Mouse (Mus musculus): Measurements from ENCODE around the gene Vwa1. TPM values are rescaled to one million over a fixed set of nuclear protein-coding genes. Genes with fewer than 3 reads are reported as not detected.
"Not testable (repeated sequence)": the region's sequence is repeated elsewhere in the genome, so short reads cannot be mapped to it uniquely, and the experiment has no call there.

Vwa1 gene
- polyA plus RNA-seq, 1 experiment from 2014 or later, result 0.34 TPM

DNA sequence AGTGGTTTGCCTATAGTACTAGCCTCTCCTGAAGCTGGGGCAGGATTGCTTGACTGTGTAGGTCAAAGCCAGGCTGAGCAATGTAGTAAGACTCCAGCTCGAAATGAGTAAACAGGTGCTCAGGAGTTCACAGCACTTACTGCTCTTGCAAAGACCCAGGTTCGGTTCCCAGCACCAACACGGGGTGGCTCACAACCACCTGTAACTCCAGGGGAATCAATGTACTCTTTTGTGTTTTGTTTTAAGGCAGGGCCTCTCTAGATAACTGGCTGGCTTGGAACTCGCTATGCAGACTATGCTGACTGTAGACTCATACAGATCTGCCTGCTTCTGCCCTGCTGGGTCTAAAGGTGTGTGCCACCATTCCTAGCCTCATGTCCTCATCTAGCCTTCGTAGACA, 31.8 kb downstream of the Vwa1 start:
- no peaks in the 10 kb centered on the region for H3K9me3 ChIP-seq (replicated peaks; ENCODE audit: control insufficient read depth, low read length)
- H3K36me3 ChIP-seq (ENCODE audit: control insufficient read depth, insufficient read depth), result peaks cover 13% of the 10 kb centered on the region
- H3K4me3 ChIP-seq (ENCODE audit: low read depth, low read length), result no peak overlapping the region
- 72% methylated on average over 5 of the region's 5 CpGs for WGBS (ENCODE audit: insufficient replicate concordance)
- no peak overlapping the region for H3K27ac ChIP-seq (ENCODE audit: low read length)
- no peak overlapping the region for H3K4me2 ChIP-seq (ENCODE audit: low read depth, low read length)
- no peaks in the 10 kb centered on the region for H3K4me1 ChIP-seq (ENCODE audit: control insufficient read depth, low read depth, low read length)
- no peaks in the 10 kb centered on the region for H3K27me3 ChIP-seq (ENCODE audit: control insufficient read depth, insufficient read depth, low read depth, low read length)
- no peak overlapping the region for H3K9ac ChIP-seq (ENCODE audit: low read depth, low read length)
- ATAC-seq (ENCODE audit: low read depth), result no peak

DNA sequence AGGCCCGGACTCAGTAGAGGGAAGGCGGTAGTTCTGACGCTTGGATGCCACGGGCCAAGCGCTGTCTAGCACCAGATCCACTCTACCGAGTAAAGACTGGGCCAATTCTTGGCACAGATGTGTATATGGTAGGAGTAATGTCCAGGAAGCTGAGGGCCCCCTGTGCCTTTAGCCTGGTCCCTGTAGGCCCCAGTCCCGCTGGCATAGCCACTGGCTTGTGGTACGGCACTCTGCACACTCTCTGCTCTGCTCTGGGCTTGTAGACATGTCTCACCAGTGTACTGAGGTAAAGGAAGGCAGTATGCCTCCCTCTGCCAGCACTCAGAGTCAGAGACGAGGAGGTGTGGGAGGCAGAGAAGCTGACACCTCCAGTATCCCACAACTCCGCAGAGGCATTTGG, 33.8 kb downstream of the Vwa1 start:
- H3K4me2 ChIP-seq (ENCODE audit: low read depth, low read length); ATAC-seq (ENCODE audit: low read depth); H3K4me1 ChIP-seq (ENCODE audit: control insufficient read depth, low read depth, low read length); H3K27me3 ChIP-seq (ENCODE audit: control insufficient read depth, insufficient read depth, low read depth, low read length); H3K36me3 ChIP-seq (ENCODE audit: control insufficient read depth, insufficient read depth); H3K27ac ChIP-seq (ENCODE audit: low read length); H3K9me3 ChIP-seq (replicated peaks; ENCODE audit: control insufficient read depth, low read length); H3K9ac ChIP-seq (ENCODE audit: low read depth, low read length); H3K4me3 ChIP-seq (ENCODE audit: low read depth, low read length): not testable (repeated sequence)
- WGBS (ENCODE audit: insufficient replicate concordance), result 77% methylated on average over 10 of the region's 10 CpGs

DNA sequence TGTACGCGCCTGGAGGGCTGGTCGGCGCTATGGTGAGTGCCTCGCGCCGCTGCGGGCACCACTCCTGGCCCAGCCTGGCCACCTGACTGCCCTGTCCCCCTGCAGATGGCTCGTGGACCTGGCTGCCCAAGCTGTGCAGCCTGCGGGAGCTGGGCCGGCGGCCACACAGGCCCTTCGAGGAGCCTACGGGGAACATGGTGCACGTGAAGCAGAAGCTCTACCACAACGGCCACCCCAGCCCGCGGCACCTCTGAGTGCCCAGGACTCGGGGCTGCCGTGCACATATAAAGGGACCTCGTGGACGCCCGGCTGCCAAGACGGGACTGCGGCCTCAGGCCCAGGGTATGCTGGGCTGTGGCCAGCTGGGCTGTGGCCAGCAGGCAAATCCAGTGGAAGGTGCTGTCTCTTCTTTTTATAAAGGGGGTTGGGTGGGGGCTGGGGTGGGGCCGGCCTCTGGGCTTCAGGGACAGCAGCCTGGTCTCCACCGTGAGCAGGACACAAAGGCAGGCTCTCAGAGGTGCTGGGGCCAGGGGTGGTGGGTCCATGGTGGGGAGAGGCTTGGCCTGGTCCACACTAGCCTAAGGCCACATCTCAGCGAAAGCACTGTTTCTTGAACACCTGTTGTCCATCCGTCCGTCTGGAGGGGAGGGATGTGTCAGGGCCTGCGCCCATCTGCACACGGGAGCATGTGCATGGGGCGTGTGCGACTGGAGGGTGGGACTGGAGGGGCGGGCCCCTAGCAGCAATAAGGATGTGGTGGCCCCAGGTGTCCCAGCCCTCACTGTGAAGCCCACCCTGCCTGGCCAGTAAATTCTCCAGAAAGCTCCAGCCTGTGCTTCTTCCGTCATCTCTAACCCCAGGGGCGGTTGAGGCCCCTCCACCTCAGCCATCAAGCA, 34.5 kb downstream of the Vwa1 start:
- H3K9ac ChIP-seq (ENCODE audit: low read depth, low read length), result no peak overlapping the region
- H3K4me1 ChIP-seq (ENCODE audit: control insufficient read depth, low read depth, low read length), result peaks cover 8% of the 10 kb centered on the region; the same call in 1 of the 2 replicates
- peaks cover 6% of the 10 kb centered on the region for H3K36me3 ChIP-seq (ENCODE audit: control insufficient read depth, insufficient read depth)
- H3K4me2 ChIP-seq (ENCODE audit: low read depth, low read length), result no peak overlapping the region
- H3K4me3 ChIP-seq (ENCODE audit: low read depth, low read length), result no peak overlapping the region
- ATAC-seq (ENCODE audit: low read depth), result no peak
- H3K27ac ChIP-seq (ENCODE audit: low read length), result no peak overlapping the region
- 80% methylated on average over 37 of the region's 37 CpGs for WGBS (ENCODE audit: insufficient replicate concordance)
- 0 out of 2 replicates have a peak, but pooled peaks cover 2% of the 10 kb centered on the region for H3K27me3 ChIP-seq (ENCODE audit: control insufficient read depth, insufficient read depth, low read depth, low read length)
- H3K9me3 ChIP-seq (replicated peaks; ENCODE audit: control insufficient read depth, low read length), result no peaks in the 10 kb centered on the region

DNA sequence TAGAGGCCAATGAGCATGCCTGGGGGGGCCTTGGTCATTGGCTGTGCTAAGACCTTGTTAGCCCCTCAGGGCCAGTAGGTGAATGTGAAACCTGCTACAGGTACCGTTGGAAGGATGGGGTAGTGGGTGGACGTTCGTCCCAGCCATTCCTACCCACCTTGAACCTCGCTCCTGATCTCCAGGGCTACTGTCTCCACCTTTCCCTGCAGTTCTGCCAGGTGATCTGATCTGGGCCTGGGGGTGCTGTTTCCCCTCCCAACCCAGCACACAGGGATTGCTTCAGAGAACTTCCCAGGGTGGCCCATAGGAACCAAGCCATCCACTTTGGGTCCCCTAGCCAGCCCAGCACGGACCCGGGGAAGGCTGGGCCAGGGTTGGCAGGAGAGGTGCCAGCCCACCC, 35.3 kb downstream of the Vwa1 start:
- Histone ChIP-seq H3K36me3 (ENCODE audit: control insufficient read depth, insufficient read depth) (peaks cover 6% of the 10 kb centered on the region), H3K4me3 (ENCODE audit: low read depth, low read length) (no peak overlapping the region), H3K27me3 (ENCODE audit: control insufficient read depth, insufficient read depth, low read depth, low read length) (0 out of 2 replicates have a peak, but pooled peaks cover 2% of the 10 kb centered on the region), H3K4me2 (ENCODE audit: low read depth, low read length) (no peak overlapping the region), H3K27ac (ENCODE audit: low read length) (no peak overlapping the region), H3K9me3 (replicated peaks; ENCODE audit: control insufficient read depth, low read length) (no peaks in the 10 kb centered on the region), H3K4me1 (ENCODE audit: control insufficient read depth, low read depth, low read length) (peaks cover 12% of the 10 kb centered on the region), H3K9ac (ENCODE audit: low read depth, low read length) (no peak overlapping the region)
- WGBS (ENCODE audit: insufficient replicate concordance), result 76% methylated on average over 6 of the region's 6 CpGs
- no peak for ATAC-seq (ENCODE audit: low read depth)

DNA sequence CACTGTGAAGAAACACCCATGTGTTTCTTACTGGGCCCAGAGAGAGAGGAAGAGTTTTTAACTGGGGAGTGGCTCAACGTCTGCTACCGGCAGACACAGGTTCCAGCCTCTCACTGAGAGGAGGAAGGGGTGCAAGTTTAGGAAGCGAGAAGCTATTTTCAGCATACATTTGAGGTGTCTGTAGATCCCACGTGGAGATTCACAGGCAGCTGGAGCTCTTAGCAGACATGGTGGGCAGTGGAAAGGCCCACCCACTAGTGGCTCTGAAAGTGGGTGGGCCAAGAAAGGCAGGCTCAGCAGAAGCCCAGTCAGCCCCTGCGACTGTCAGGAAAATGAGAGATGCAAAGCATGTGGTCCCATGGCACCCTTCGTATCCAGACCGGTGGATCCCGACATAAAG, 36.2 kb downstream of the Vwa1 start:
- Histone ChIP-seq H3K27me3 (ENCODE audit: control insufficient read depth, insufficient read depth, low read depth, low read length) (0 out of 2 replicates have a peak, but pooled peaks cover 2% of the 10 kb centered on the region), H3K27ac (ENCODE audit: low read length) (no peak overlapping the region), H3K36me3 (ENCODE audit: control insufficient read depth, insufficient read depth) (peaks cover 3% of the 10 kb centered on the region), H3K9me3 (replicated peaks; ENCODE audit: control insufficient read depth, low read length) (no peaks in the 10 kb centered on the region), H3K4me3 (ENCODE audit: low read depth, low read length) (no peak overlapping the region), H3K4me2 (ENCODE audit: low read depth, low read length) (no peak overlapping the region), H3K9ac (ENCODE audit: low read depth, low read length) (no peak overlapping the region), H3K4me1 (ENCODE audit: control insufficient read depth, low read depth, low read length) (peaks cover 17% of the 10 kb centered on the region)
- ATAC-seq (ENCODE audit: low read depth), result no peak
- WGBS (ENCODE audit: insufficient replicate concordance), result 51% methylated on average over 8 of the region's 8 CpGs

DNA sequence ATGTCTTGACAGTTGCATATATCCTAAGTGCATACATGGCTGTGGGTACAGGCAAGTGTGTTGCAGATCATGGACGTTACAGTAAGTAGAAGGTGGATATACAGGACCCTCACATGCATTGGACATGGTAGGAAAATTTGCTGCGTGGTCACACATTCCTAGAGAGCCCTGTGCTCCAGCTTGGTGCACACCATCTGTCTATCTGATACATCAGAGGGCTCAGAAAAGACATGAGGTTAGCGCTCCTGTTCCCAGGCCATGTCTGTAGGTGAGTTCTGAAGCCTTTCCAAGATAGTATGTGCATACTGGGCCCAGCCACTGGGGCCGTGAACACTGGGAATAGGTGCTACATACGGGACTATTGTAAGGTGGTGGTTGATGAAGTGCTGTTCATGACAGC, 38.1 kb downstream of the Vwa1 start:
- WGBS (ENCODE audit: insufficient replicate concordance), result 81% methylated on average over 5 of the region's 5 CpGs
- no peak for ATAC-seq (ENCODE audit: low read depth)
- H3K27me3 ChIP-seq (ENCODE audit: control insufficient read depth, insufficient read depth, low read depth, low read length), result 0 out of 2 replicates have a peak, but pooled peaks cover 2% of the 10 kb centered on the region
- H3K4me3 ChIP-seq (ENCODE audit: low read depth, low read length), result no peak overlapping the region
- no peak overlapping the region for H3K27ac ChIP-seq (ENCODE audit: low read length)
- no peaks in the 10 kb centered on the region for H3K9me3 ChIP-seq (replicated peaks; ENCODE audit: control insufficient read depth, low read length)
- no peak overlapping the region for H3K4me2 ChIP-seq (ENCODE audit: low read depth, low read length)
- H3K36me3 ChIP-seq (ENCODE audit: control insufficient read depth, insufficient read depth), result no peaks in the 10 kb centered on the region; the same call in none of the 2 replicates
- H3K4me1 ChIP-seq (ENCODE audit: control insufficient read depth, low read depth, low read length), result peaks cover 17% of the 10 kb centered on the region
- H3K9ac ChIP-seq (ENCODE audit: low read depth, low read length), result no peak overlapping the region

DNA sequence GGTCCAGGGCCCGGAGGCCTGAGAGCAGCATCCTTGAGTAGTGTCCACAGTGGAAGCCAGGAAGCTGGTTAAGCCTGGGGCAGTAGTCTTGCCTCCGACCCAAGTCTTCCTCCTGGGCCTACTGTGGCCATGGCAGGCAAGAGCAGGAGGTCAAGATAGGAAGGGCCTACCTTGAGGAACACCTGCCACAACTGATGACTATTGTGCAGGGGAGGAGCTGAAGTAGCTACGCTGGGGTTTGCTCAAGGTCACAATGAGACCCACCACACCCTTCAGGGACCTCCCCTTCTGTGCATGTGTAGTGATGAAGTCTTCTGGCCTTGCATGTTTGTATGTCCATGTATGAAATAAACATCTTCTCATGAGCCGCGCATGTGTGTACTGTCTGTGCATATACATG, 38.7 kb downstream of the Vwa1 start:
- Histone ChIP-seq H3K4me3 (ENCODE audit: low read depth, low read length) (peak overlapping the region; percentile 77), H3K27me3 (ENCODE audit: control insufficient read depth, insufficient read depth, low read depth, low read length) (0 out of 2 replicates have a peak, but pooled peaks cover 2% of the 10 kb centered on the region), H3K4me2 (ENCODE audit: low read depth, low read length) (peak overlapping the region; percentile 96; the same call in 1 of the 2 replicates), H3K27ac (ENCODE audit: low read length) (no peak overlapping the region), H3K36me3 (ENCODE audit: control insufficient read depth, insufficient read depth) (no peaks in the 10 kb centered on the region; the same call in 1 of the 2 replicates), H3K9ac (ENCODE audit: low read depth, low read length) (no peak overlapping the region), H3K9me3 (replicated peaks; ENCODE audit: control insufficient read depth, low read length) (no peaks in the 10 kb centered on the region), H3K4me1 (ENCODE audit: control insufficient read depth, low read depth, low read length) (peaks cover 17% of the 10 kb centered on the region)
- 62% methylated on average over 5 of the region's 5 CpGs for WGBS (ENCODE audit: insufficient replicate concordance)
- ATAC-seq (ENCODE audit: low read depth), result no peak

DNA sequence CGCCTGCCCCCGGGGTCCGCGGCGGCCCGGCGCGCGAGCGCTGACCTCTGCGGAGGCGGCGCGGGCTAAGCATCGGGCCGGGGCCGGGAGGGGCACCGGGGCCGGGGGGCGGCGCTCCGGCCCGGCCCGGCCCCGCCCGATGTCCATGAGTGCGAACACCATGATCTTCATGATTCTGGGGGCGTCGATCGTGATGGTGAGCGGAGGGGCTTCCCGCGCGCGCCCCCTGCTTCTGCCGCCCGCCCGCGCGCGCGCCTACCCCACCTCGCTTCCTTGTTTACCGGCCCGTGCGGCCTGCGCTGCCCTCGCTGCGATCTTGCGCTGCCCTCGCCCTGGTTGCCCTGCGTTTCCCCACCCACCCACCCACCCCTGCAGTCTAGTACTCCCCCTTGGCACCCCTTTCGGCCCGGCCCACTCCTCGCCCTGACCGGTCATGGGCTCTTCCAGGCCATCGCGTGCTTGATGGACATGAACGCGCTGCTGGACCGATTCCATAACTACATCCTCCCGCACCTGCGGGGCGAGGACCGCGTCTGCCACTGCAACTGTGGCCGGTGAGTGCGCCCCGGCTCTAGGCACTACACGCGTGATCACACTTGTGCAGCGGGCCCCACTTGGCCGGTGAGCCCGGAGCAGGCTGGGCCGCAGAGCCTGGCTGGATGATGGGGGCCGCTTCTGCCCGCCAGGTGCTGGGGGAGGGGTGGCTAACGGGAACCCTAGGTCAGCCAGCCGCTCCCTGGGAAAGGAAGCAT, 39.4 kb downstream of the Vwa1 start:
- H3K27ac ChIP-seq (ENCODE audit: low read length), result peak overlapping the region; percentile 50
- WGBS (ENCODE audit: insufficient replicate concordance), result under 1% methylated on average over 56 of the region's 79 CpGs
- peak; percentile 63 for ATAC-seq (ENCODE audit: low read depth)
- no peaks in the 10 kb centered on the region for H3K9me3 ChIP-seq (replicated peaks; ENCODE audit: control insufficient read depth, low read length)
- H3K27me3 ChIP-seq (ENCODE audit: control insufficient read depth, insufficient read depth, low read depth, low read length), result 0 out of 2 replicates have a peak, but pooled peaks cover 2% of the 10 kb centered on the region
- H3K4me2 ChIP-seq (ENCODE audit: low read depth, low read length), result peak overlapping the region; percentile 96
- H3K4me1 ChIP-seq (ENCODE audit: control insufficient read depth, low read depth, low read length), result peaks cover 17% of the 10 kb centered on the region
- H3K36me3 ChIP-seq (ENCODE audit: control insufficient read depth, insufficient read depth), result no peaks in the 10 kb centered on the region
- H3K4me3 ChIP-seq (ENCODE audit: low read depth, low read length), result peak overlapping the region; percentile 77
- peak overlapping the region; percentile 73 for H3K9ac ChIP-seq (ENCODE audit: low read depth, low read length)
